Mouse (Mus musculus): ENCODE measurements at regions not wholly inside any gene's neighbourhood (a gene's known extent, or its start where the extent isn't known, plus 50 kb on each side); places are given as distances from the start of the nearest gene placed in this dataset.
A peak's percentile ranks its signal among the peaks of the same experiment; 100 is the strongest.

GRCm38 (mm10) chr3:101701763-101702173 is 97.3 kb upstream of the Atp1a1 start:
- 35% methylated on average over 1 of the region's 1 CpGs for WGBS
- ATAC-seq (ENCODE audit: low FRiP score, low TSS enrichment), result peak; percentile 24; the same call in 1 of the 2 replicates

GRCm38 (mm10) chr3:101700974-101701610 is 96.6 kb upstream of the Atp1a1 start:
- TF ChIP-seq EP300 (optimal IDR thresholded peaks at IDR 0.05), result no peak
- no peak for TF ChIP-seq CTCF (IDR thresholded peaks at IDR 0.05; ENCODE audit: low read depth)
- Histone ChIP-seq H3K4me2 (replicated peaks; ENCODE audit: low read depth) (no peak overlapping the region), H3K36me3 (ENCODE audit: control insufficient read depth, insufficient read depth, low read length) (no peaks in the 10 kb centered on the region), H3K27ac (replicated peaks) (peak overlapping the region; percentile 30; the same call in 1 of the 2 replicates), H3K4me1 (replicated peaks; ENCODE audit: control insufficient read depth, insufficient read depth) (no peaks in the 10 kb centered on the region; the same call in none of the 2 replicates), H3K27me3 (ENCODE audit: control insufficient read depth, insufficient read depth, low read length) (no peaks in the 10 kb centered on the region), H3K9ac (ENCODE audit: low read length) (no peak overlapping the region), H3K9me3 (ENCODE audit: control insufficient read depth, low read length) (no peaks in the 10 kb centered on the region), H3K4me3 (ENCODE audit: low read depth, low read length) (no peak overlapping the region)
- ATAC-seq (ENCODE audit: low FRiP score, low TSS enrichment) (peak; percentile 76), DNase-seq (ENCODE audit: low spot score) (peak; percentile 79)
- 26% methylated on average over 10 of the region's 10 CpGs for WGBS

More at GRCm38 (mm10) chr3:101701763-101702173, 97.3 kb upstream of the Atp1a1 start:
- Histone ChIP-seq H3K27me3 (ENCODE audit: control insufficient read depth, insufficient read depth, low read length) (no peaks in the 10 kb centered on the region), H3K4me2 (replicated peaks; ENCODE audit: low read depth) (no peak overlapping the region), H3K4me3 (ENCODE audit: low read depth, low read length) (no peak overlapping the region), H3K4me1 (replicated peaks; ENCODE audit: control insufficient read depth, insufficient read depth) (no peaks in the 10 kb centered on the region; the same call in none of the 2 replicates), H3K9ac (ENCODE audit: low read length) (no peak overlapping the region), H3K27ac (replicated peaks) (peak overlapping the region; percentile 30; the same call in 1 of the 2 replicates), H3K36me3 (ENCODE audit: control insufficient read depth, insufficient read depth, low read length) (no peaks in the 10 kb centered on the region), H3K9me3 (ENCODE audit: control insufficient read depth, low read length) (no peaks in the 10 kb centered on the region)
- no peak for TF ChIP-seq CTCF (IDR thresholded peaks at IDR 0.05; ENCODE audit: low read depth)
- TF ChIP-seq EP300 (optimal IDR thresholded peaks at IDR 0.05), result no peak
- no peak for DNase-seq (ENCODE audit: low spot score)

GRCm38 (mm10) chr3:101699929-101700681 is 95.6 kb upstream of the Atp1a1 start:
- Histone ChIP-seq H3K4me2 (replicated peaks; ENCODE audit: low read depth) (no peak overlapping the region), H3K4me3 (ENCODE audit: low read depth, low read length) (no peak overlapping the region), H3K9ac (ENCODE audit: low read length) (no peak overlapping the region), H3K27ac (replicated peaks) (peak overlapping the region; percentile 30; the same call in 1 of the 2 replicates), H3K27me3 (ENCODE audit: control insufficient read depth, insufficient read depth, low read length) (no peaks in the 10 kb centered on the region), H3K4me1 (replicated peaks; ENCODE audit: control insufficient read depth, insufficient read depth) (no peaks in the 10 kb centered on the region; the same call in none of the 2 replicates), H3K9me3 (ENCODE audit: control insufficient read depth, low read length) (no peaks in the 10 kb centered on the region), H3K36me3 (ENCODE audit: control insufficient read depth, insufficient read depth, low read length) (no peaks in the 10 kb centered on the region)
- 0 out of 2 replicates have a peak, but pooled peaks have one; percentile 38 for ATAC-seq (ENCODE audit: low FRiP score, low TSS enrichment)
- WGBS, result 50% methylated on average over 12 of the region's 12 CpGs
- no peak for TF ChIP-seq CTCF (IDR thresholded peaks at IDR 0.05; ENCODE audit: low read depth)
- TF ChIP-seq EP300 (optimal IDR thresholded peaks at IDR 0.05), result no peak
- peak; percentile 22 for DNase-seq (ENCODE audit: low spot score)

- peak; percentile 39 for TF ChIP-seq CTCF (IDR thresholded peaks at IDR 0.05; ENCODE audit: low read depth)
- no peak for TF ChIP-seq EP300 (optimal IDR thresholded peaks at IDR 0.05)
- Histone ChIP-seq H3K36me3 (ENCODE audit: control insufficient read depth, insufficient read depth, low read length) (no peaks in the 10 kb centered on the region), H3K4me3 (ENCODE audit: low read depth, low read length) (no peak overlapping the region), H3K4me2 (replicated peaks; ENCODE audit: low read depth) (no peak overlapping the region), H3K9ac (ENCODE audit: low read length) (no peak overlapping the region), H3K9me3 (ENCODE audit: control insufficient read depth, low read length) (no peaks in the 10 kb centered on the region), H3K4me1 (replicated peaks; ENCODE audit: control insufficient read depth, insufficient read depth) (no peaks in the 10 kb centered on the region; the same call in none of the 2 replicates), H3K27ac (replicated peaks) (no peak overlapping the region), H3K27me3 (ENCODE audit: control insufficient read depth, insufficient read depth, low read length) (no peaks in the 10 kb centered on the region)
- WGBS, result 92% methylated on average over 2 of the region's 2 CpGs
- no peak for ATAC-seq (ENCODE audit: low FRiP score, low TSS enrichment)
- DNase-seq (ENCODE audit: low spot score), result no peak
Observed at GRCm38 (mm10) chr3:101696832-101697231, 92.3 kb upstream of the Atp1a1 start.

- ATAC-seq (ENCODE audit: low FRiP score, low TSS enrichment) (no peak), DNase-seq (ENCODE audit: low spot score) (no peak)
- Histone ChIP-seq H3K4me1 (replicated peaks; ENCODE audit: control insufficient read depth, insufficient read depth) (no peaks in the 10 kb centered on the region), H3K27me3 (ENCODE audit: control insufficient read depth, insufficient read depth, low read length) (no peaks in the 10 kb centered on the region), H3K9me3 (ENCODE audit: control insufficient read depth, low read length) (no peaks in the 10 kb centered on the region), H3K36me3 (ENCODE audit: control insufficient read depth, insufficient read depth, low read length) (no peaks in the 10 kb centered on the region), H3K27ac (replicated peaks) (no peak overlapping the region), H3K4me2 (replicated peaks; ENCODE audit: low read depth) (no peak overlapping the region), H3K4me3 (ENCODE audit: low read depth, low read length) (no peak overlapping the region), H3K9ac (ENCODE audit: low read length) (no peak overlapping the region)
- TF ChIP-seq CTCF (IDR thresholded peaks at IDR 0.05; ENCODE audit: low read depth) (no peak), EP300 (optimal IDR thresholded peaks at IDR 0.05) (no peak)
- WGBS, result 80% methylated on average over 1 of the region's 1 CpGs
Observed at GRCm38 (mm10) chr3:101694311-101694710, 89.8 kb upstream of the Atp1a1 start.

Measured in stomach, postnatal 0 days (tissue).